Mouse (Mus musculus) thymus, postnatal 25 days (tissue): ENCODE measurements around the gene Itgam.
"Not testable (repeated sequence)": the region's sequence is repeated elsewhere in the genome, so short reads cannot be mapped to it uniquely, and the experiment has no call there.

ENCODE experiments used
- DNase-seq: peaks from one replicate; pipeline ENCODE4 v3.0.0; 2022

The Itgam gene

GRCm38 (mm10) chr7:128136927-128137326 is 74.5 kb downstream of the Itgam start:
- DNase-seq = no peak

- DNase-seq = no peak
These were observed 77.2 kb downstream of the Itgam start for GRCm38 (mm10) chr7:128139611-128140010.

- DNase-seq = no peak
These were observed 88.5 kb downstream of the Itgam start for GRCm38 (mm10) chr7:128150970-128151369.

GRCm38 (mm10) chr7:128154076-128154475 is 91.6 kb downstream of the Itgam start, which contains the start of gene Itgad:
Gene Itgad, plus strand, starts transcription at chr7:128154376.
- no peak for DNase-seq

- DNase-seq = no peak
These were observed 92.5 kb downstream of the Itgam start for GRCm38 (mm10) chr7:128154924-128155323.

DNA sequence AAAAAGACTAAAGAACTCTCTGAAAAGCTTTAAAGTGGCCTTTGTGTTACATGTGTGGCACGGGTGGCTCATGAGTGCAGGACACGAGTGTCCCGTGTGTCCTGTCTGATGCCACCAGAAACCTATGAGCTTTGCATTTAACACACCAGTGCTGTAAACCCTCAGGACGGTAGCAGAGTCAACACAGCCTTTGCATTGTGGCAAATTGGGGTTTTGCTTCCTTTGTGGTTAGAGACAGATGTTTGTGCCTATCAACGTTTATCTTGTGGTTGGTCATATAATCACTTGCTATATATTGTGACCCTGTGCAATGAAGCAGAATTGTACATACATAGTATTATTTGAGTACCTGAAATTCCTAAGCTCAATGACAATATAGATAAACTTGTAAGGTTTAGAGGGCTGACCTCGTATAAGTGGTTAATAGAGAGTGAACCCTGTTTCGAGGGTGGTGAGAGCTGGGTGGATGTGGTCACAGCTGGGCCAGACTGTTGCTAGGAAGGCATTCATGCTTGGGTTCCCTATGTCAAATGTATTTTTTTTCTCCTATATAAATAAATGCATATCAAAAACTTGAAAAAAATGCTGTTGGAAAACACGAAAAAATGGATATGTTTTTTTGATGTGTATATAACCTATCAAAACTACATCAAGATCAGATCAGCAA is 96.4 kb downstream of the Itgam start:
- not testable (repeated sequence) for DNase-seq

- DNase-seq = no peak
These were observed 101.6 kb downstream of the Itgam start for GRCm38 (mm10) chr7:128164001-128164400.

- DNase-seq = no peak
These were observed 104.0 kb downstream of the Itgam start for GRCm38 (mm10) chr7:128166391-128166790.
